Mouse (Mus musculus): Measurements from ENCODE around the gene Ccdc162. TPM values are rescaled to one million over a fixed set of nuclear protein-coding genes. Genes with fewer than 3 reads are reported as not detected.
"Not testable (repeated sequence)": the region's sequence is repeated elsewhere in the genome, so short reads cannot be mapped to it uniquely, and the experiment has no call there.

Gene Ccdc162
- polyA plus RNA-seq, 1 experiment, result not detected

DNA sequence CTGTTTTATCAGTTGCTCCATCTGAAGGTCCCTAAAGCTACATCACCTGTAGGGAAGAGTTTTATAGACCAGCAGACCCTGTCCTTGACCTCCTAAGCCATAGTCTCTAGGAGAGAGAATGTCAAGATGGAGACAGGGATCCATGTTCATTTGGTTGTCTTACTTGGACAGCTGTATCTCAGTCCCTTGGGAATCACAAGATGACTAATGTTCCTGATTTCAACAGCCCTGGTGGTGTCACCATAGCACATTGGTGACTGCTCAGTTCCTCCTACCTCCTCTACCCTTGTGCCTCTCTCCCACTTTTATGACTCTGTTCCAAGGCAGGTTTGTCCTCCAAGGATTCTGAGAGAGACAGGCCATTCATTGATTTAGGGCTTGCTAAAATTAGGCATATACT, 201.5 kb downstream of the Ccdc162 start:
- TF ChIP-seq CTCF (IDR thresholded peaks at IDR 0.05; ENCODE audit: low read depth, low read length) (no peak), POLR2A (IDR thresholded peaks at IDR 0.05; ENCODE audit: borderline replicate concordance, low read depth, low read length) (no peak)
- H3K4me1 ChIP-seq (ENCODE audit: control insufficient read depth, insufficient read depth, low read length), result peaks cover 10% of the 10 kb centered on the region; the same call in 1 of the 2 replicates
- no peak overlapping the region for H3K27ac ChIP-seq (ENCODE audit: insufficient read depth, low read depth, low read length)
- no peak overlapping the region for H3K4me3 ChIP-seq (ENCODE audit: insufficient read depth, low read length)

DNA sequence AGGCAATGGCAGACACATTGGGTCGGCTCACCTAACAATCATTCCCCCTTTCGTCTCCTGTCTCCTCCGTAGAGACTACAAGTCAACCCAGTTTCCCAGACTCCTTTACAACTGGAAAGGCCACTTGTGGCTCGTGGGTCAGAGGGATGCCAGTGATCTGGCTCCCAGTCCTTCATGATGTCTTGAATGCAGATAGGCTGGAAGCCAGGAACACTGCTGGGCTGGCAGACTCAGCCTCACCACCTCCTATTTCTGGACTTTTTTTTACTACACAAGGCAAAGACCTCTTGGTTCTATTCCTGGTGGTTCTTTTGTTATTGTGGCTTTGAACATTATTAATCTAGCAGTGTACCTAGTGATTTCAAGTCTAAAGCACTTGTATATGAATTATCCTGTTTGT, 202.1 kb downstream of the Ccdc162 start:
- TF ChIP-seq POLR2A (IDR thresholded peaks at IDR 0.05; ENCODE audit: borderline replicate concordance, low read depth, low read length), result no peak
- TF ChIP-seq CTCF (IDR thresholded peaks at IDR 0.05; ENCODE audit: low read depth, low read length), result no peak
- no peak overlapping the region for H3K4me3 ChIP-seq (ENCODE audit: insufficient read depth, low read length)
- peaks cover 10% of the 10 kb centered on the region; the same call in 1 of the 2 replicates for H3K4me1 ChIP-seq (ENCODE audit: control insufficient read depth, insufficient read depth, low read length)
- H3K27ac ChIP-seq (ENCODE audit: insufficient read depth, low read depth, low read length), result no peak overlapping the region

- H3K4me3 ChIP-seq (ENCODE audit: insufficient read depth, low read length), result no peak overlapping the region
- H3K27ac ChIP-seq (ENCODE audit: insufficient read depth, low read depth, low read length), result no peak overlapping the region
- H3K4me1 ChIP-seq (ENCODE audit: control insufficient read depth, insufficient read depth, low read length), result no peaks in the 10 kb centered on the region
- no peak for TF ChIP-seq CTCF (IDR thresholded peaks at IDR 0.05; ENCODE audit: low read depth, low read length)
- no peak for TF ChIP-seq POLR2A (IDR thresholded peaks at IDR 0.05; ENCODE audit: borderline replicate concordance, low read depth, low read length)
Observed at GRCm38 (mm10) chr10:41509160-41509559, 207.3 kb downstream of the Ccdc162 start.

GRCm38 (mm10) chr10:41505446-41505845, 211.0 kb downstream of the Ccdc162 start:
- not testable (repeated sequence) for H3K27ac ChIP-seq (ENCODE audit: insufficient read depth, low read depth, low read length); H3K4me3 ChIP-seq (ENCODE audit: insufficient read depth, low read length); H3K4me1 ChIP-seq (ENCODE audit: control insufficient read depth, insufficient read depth, low read length)
- peak; percentile 50; the same call in 1 of the 2 replicates for TF ChIP-seq CTCF (IDR thresholded peaks at IDR 0.05; ENCODE audit: low read depth, low read length)

- H3K27ac ChIP-seq (ENCODE audit: insufficient read depth, low read depth, low read length), result no peak overlapping the region
- no peak overlapping the region for H3K4me3 ChIP-seq (ENCODE audit: insufficient read depth, low read length)
- no peaks in the 10 kb centered on the region for H3K4me1 ChIP-seq (ENCODE audit: control insufficient read depth, insufficient read depth, low read length)
- TF ChIP-seq POLR2A (IDR thresholded peaks at IDR 0.05; ENCODE audit: borderline replicate concordance, low read depth, low read length) (no peak), CTCF (IDR thresholded peaks at IDR 0.05; ENCODE audit: low read depth, low read length) (no peak)
Observed at GRCm38 (mm10) chr10:41504996-41505395, 211.4 kb downstream of the Ccdc162 start.

GRCm38 (mm10) chr10:41500941-41501340, 215.5 kb downstream of the Ccdc162 start:
- Histone ChIP-seq H3K4me3 (ENCODE audit: insufficient read depth, low read length) (no peak overlapping the region), H3K27ac (ENCODE audit: insufficient read depth, low read depth, low read length) (no peak overlapping the region), H3K4me1 (ENCODE audit: control insufficient read depth, insufficient read depth, low read length) (no peaks in the 10 kb centered on the region)
- TF ChIP-seq POLR2A (IDR thresholded peaks at IDR 0.05; ENCODE audit: borderline replicate concordance, low read depth, low read length) (no peak), CTCF (IDR thresholded peaks at IDR 0.05; ENCODE audit: low read depth, low read length) (no peak)

DNA sequence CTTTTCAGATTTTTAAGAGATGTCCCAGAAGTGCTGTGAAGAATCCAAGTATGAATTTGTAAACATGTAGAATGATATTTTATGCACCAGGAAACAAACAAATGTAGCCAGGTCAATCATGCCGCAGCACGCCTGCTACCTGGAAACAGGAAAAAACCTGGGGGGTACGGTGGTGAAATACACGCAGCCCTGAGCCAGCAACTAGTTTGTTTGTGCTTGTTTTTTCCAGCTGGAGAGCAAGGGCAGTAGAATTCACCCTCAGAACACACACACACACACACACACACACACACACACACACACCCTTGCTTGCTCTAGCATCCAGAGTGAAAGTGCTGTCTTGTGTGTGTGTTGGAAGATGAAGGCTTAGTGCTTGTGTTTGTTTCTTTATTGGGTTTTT, 225.3 kb downstream of the Ccdc162 start:
- TF ChIP-seq CTCF (IDR thresholded peaks at IDR 0.05; ENCODE audit: low read depth, low read length), result no peak
- TF ChIP-seq POLR2A (IDR thresholded peaks at IDR 0.05; ENCODE audit: borderline replicate concordance, low read depth, low read length), result no peak
- peaks cover 11% of the 10 kb centered on the region for H3K4me1 ChIP-seq (ENCODE audit: control insufficient read depth, insufficient read depth, low read length)
- no peak overlapping the region for H3K27ac ChIP-seq (ENCODE audit: insufficient read depth, low read depth, low read length)
- H3K4me3 ChIP-seq (ENCODE audit: insufficient read depth, low read length), result no peak overlapping the region

DNA sequence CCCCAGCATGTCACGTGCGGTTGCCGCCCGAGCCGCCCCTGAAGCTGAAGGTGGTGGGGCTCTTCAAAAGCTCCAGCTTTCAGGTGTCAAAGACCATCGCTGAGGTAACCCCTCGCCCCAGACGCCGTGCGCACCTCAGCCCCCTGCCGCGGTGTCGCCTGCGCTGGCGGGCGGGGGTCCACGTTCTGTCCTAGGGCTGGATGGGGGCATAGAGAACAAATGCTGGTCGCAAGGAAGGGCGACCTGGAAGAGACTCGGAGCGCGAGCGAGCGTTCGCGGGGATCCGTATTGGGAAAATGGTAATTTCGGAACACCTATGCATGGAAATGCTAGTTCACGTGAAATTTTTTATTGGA, 225.9 kb downstream of the Ccdc162 start:
- TF ChIP-seq POLR2A (IDR thresholded peaks at IDR 0.05; ENCODE audit: borderline replicate concordance, low read depth, low read length), result no peak
- no peak for TF ChIP-seq CTCF (IDR thresholded peaks at IDR 0.05; ENCODE audit: low read depth, low read length)
- Histone ChIP-seq H3K4me1 (ENCODE audit: control insufficient read depth, insufficient read depth, low read length) (peaks cover 11% of the 10 kb centered on the region), H3K27ac (ENCODE audit: insufficient read depth, low read depth, low read length) (no peak overlapping the region), H3K4me3 (ENCODE audit: insufficient read depth, low read length) (peak overlapping the region; percentile 74)

DNA sequence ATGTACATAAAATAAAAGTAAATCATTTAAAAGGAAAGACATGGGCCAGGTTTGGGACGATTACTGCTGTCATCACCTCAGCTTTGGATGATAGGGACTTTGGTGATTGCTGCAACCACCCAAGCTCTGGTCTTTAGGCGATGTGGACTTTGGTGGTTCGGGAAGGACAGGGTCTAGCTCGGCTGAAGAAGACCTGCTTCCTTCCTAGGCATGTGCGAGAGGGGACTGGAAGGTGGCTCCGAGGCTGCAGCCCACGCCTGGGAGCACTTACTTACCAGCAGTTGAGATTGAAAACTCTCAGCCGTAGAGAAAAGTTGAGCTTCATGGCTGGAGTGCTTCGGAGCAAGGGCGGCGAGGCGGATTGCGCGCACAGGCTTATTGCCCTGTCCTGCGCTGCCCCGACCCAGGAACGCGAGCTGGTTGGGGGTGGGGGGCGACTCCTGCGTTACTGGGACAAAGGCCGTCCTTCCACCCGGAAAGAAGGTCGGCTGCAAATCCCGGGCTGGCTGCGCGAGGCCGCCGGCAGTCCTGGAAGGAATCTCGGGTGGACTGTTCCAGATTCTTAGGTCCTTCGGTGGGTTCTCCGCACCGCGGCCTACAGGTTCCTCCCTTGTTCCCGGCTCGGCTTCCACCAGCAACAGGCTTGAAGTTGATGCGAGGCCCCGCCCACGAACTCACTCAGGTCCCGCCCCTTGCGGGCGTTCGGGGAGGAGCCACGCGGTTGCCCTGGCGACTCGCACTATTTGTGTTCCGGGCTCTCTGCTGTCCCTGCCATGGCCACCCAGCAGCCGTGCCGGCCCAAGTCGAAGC, 226.5 kb downstream of the Ccdc162 start, which contains the start of the genes Smpd2 and Ppil6:
TSS of gene Smpd2 (minus strand) at position 662 of the 810 bp plus-strand sequence.
TSS of gene Ppil6 (plus strand) at position 732 of the 810 bp plus-strand sequence.
- H3K4me1 ChIP-seq (ENCODE audit: control insufficient read depth, insufficient read depth, low read length), result peaks cover 11% of the 10 kb centered on the region
- peak; percentile 62 for TF ChIP-seq POLR2A (IDR thresholded peaks at IDR 0.05; ENCODE audit: borderline replicate concordance, low read depth, low read length)
- TF ChIP-seq CTCF (IDR thresholded peaks at IDR 0.05; ENCODE audit: low read depth, low read length), result no peak
- H3K4me3 ChIP-seq (ENCODE audit: insufficient read depth, low read length), result peak within 1 kb of the TSS; percentile 74
- H3K27ac ChIP-seq (ENCODE audit: insufficient read depth, low read depth, low read length), result no peak within 1 kb of the TSS

GRCm38 (mm10) chr10:41489294-41489693, 227.1 kb downstream of the Ccdc162 start:
- no peak for TF ChIP-seq POLR2A (IDR thresholded peaks at IDR 0.05; ENCODE audit: borderline replicate concordance, low read depth, low read length)
- TF ChIP-seq CTCF (IDR thresholded peaks at IDR 0.05; ENCODE audit: low read depth, low read length), result no peak; the same call in 1 of the 2 replicates
- Histone ChIP-seq H3K4me3 (ENCODE audit: insufficient read depth, low read length) (peak overlapping the region; percentile 74), H3K27ac (ENCODE audit: insufficient read depth, low read depth, low read length) (no peak overlapping the region), H3K4me1 (ENCODE audit: control insufficient read depth, insufficient read depth, low read length) (peaks cover 11% of the 10 kb centered on the region)

All from bone marrow macrophage, adult 2 months (primary cell).